Mouse (Mus musculus): Measurements from ENCODE around the gene Kcnq5. TPM values are rescaled to one million over a fixed set of nuclear protein-coding genes. Genes with fewer than 3 reads are reported as not detected.

The Kcnq5 gene
- total RNA-seq, 2 experiments from 2014 or later, result 48.3 to 57.9 TPM

GRCm38 (mm10) chr1:21690458-21690857 is 271.3 kb downstream of the Kcnq5 start:
- TF ChIP-seq CTCF (conservative IDR thresholded peaks at IDR 0.05), result no peak
- DNase-seq (ENCODE audit: low spot score in 2 of 2), result no peak
- no peak overlapping the region for H3K4me3 ChIP-seq
- no peak overlapping the region for H3K27ac ChIP-seq

GRCm38 (mm10) chr1:21688918-21689317 is 272.8 kb downstream of the Kcnq5 start:
- no peak for TF ChIP-seq CTCF (conservative IDR thresholded peaks at IDR 0.05)

GRCm38 (mm10) chr1:21684444-21684843 is 277.3 kb downstream of the Kcnq5 start:
- DNase-seq (ENCODE audit: low spot score in 2 of 2), result no peak
- Histone ChIP-seq H3K4me3 (no peak overlapping the region), H3K27ac (no peak overlapping the region)
- TF ChIP-seq CTCF (conservative IDR thresholded peaks at IDR 0.05), result no peak

More at GRCm38 (mm10) chr1:21688918-21689317, 272.8 kb downstream of the Kcnq5 start:
- Histone ChIP-seq H3K27ac (no peak overlapping the region), H3K4me3 (no peak overlapping the region)
- no peak for DNase-seq (ENCODE audit: low spot score in 2 of 2)

- TF ChIP-seq CTCF (conservative IDR thresholded peaks at IDR 0.05), result no peak
- no peak overlapping the region for H3K4me3 ChIP-seq
- peak overlapping the region; percentile 57 for H3K27ac ChIP-seq
- peak; percentile 19 to 47 for DNase-seq (ENCODE audit: low spot score in 2 of 2)
These were observed 284.9 kb downstream of the Kcnq5 start for GRCm38 (mm10) chr1:21676805-21677204.

GRCm38 (mm10) chr1:21660840-21661239 is 300.9 kb downstream of the Kcnq5 start:
- TF ChIP-seq CTCF (conservative IDR thresholded peaks at IDR 0.05), result no peak

GRCm38 (mm10) chr1:21650820-21651219 is 310.9 kb downstream of the Kcnq5 start:
- no peak for DNase-seq (ENCODE audit: low spot score in 2 of 2)
- Histone ChIP-seq H3K4me3 (no peak overlapping the region), H3K27ac (peak overlapping the region; percentile 37; the same call in 1 of the 2 replicates)
- TF ChIP-seq CTCF (conservative IDR thresholded peaks at IDR 0.05), result no peak

More at GRCm38 (mm10) chr1:21660840-21661239, 300.9 kb downstream of the Kcnq5 start:
- Histone ChIP-seq H3K27ac (no peak overlapping the region), H3K4me3 (no peak overlapping the region)
- DNase-seq (ENCODE audit: low spot score in 2 of 2), result no peak

- H3K27ac ChIP-seq, result no peak overlapping the region
- H3K4me3 ChIP-seq, result no peak overlapping the region
- 0 out of 2 replicates have a peak, but pooled peaks have one; percentile 10 for TF ChIP-seq CTCF (conservative IDR thresholded peaks at IDR 0.05)
- peak in 1 of 2 experiments; percentile 5 for DNase-seq (ENCODE audit: low spot score in 2 of 2)
These were observed 326.3 kb downstream of the Kcnq5 start for GRCm38 (mm10) chr1:21635406-21635805.

- no peak for TF ChIP-seq CTCF (conservative IDR thresholded peaks at IDR 0.05)
- no peak for DNase-seq (ENCODE audit: low spot score in 2 of 2)
- H3K27ac ChIP-seq, result no peak overlapping the region
- H3K4me3 ChIP-seq, result no peak overlapping the region
These were observed 327.7 kb downstream of the Kcnq5 start for GRCm38 (mm10) chr1:21634013-21634412.

- TF ChIP-seq CTCF (conservative IDR thresholded peaks at IDR 0.05), result no peak
- H3K4me3 ChIP-seq, result no peak overlapping the region
- no peak for DNase-seq (ENCODE audit: low spot score in 2 of 2)
- H3K27ac ChIP-seq, result no peak overlapping the region
These were observed 339.3 kb downstream of the Kcnq5 start for GRCm38 (mm10) chr1:21622455-21622854.

GRCm38 (mm10) chr1:21622039-21622438 is 339.7 kb downstream of the Kcnq5 start:
- TF ChIP-seq CTCF (conservative IDR thresholded peaks at IDR 0.05), result no peak

GRCm38 (mm10) chr1:21618712-21619111 is 343.0 kb downstream of the Kcnq5 start:
- Histone ChIP-seq H3K4me3 (no peak overlapping the region), H3K27ac (no peak overlapping the region)
- TF ChIP-seq CTCF (conservative IDR thresholded peaks at IDR 0.05), result no peak
- no peak for DNase-seq (ENCODE audit: low spot score in 2 of 2)

More at GRCm38 (mm10) chr1:21622039-21622438, 339.7 kb downstream of the Kcnq5 start:
- H3K27ac ChIP-seq, result no peak overlapping the region
- H3K4me3 ChIP-seq, result no peak overlapping the region
- no peak for DNase-seq (ENCODE audit: low spot score in 2 of 2)

GRCm38 (mm10) chr1:21616666-21617065 is 345.1 kb downstream of the Kcnq5 start:
- no peak overlapping the region for H3K4me3 ChIP-seq
- no peak for DNase-seq (ENCODE audit: low spot score in 2 of 2)
- no peak overlapping the region for H3K27ac ChIP-seq
- no peak for TF ChIP-seq CTCF (conservative IDR thresholded peaks at IDR 0.05)

- no peak for TF ChIP-seq CTCF (conservative IDR thresholded peaks at IDR 0.05)
- Histone ChIP-seq H3K4me3 (no peak overlapping the region), H3K27ac (no peak overlapping the region)
- no peak for DNase-seq (ENCODE audit: low spot score in 2 of 2)
These were observed 347.8 kb downstream of the Kcnq5 start for GRCm38 (mm10) chr1:21613933-21614332.

GRCm38 (mm10) chr1:21604003-21604402 is 357.7 kb downstream of the Kcnq5 start:
- DNase-seq (ENCODE audit: low spot score in 2 of 2), result no peak
- no peak for TF ChIP-seq CTCF (conservative IDR thresholded peaks at IDR 0.05)
- Histone ChIP-seq H3K4me3 (no peak overlapping the region), H3K27ac (no peak overlapping the region)
